Mouse (Mus musculus) kidney, postnatal 0 days (tissue): ENCODE data around the gene Maats1. TPM values are rescaled to one million over a fixed set of nuclear protein-coding genes. Genes with fewer than 3 reads are reported as not detected.

Source experiments
- ATAC-seq: fragments of 200-750 bp; cut with Nextera tagmentation; replicated peaks from 2 replicates; pipeline ENCODE4 v1.8.0; 2017; ENCODE audit warnings: low read depth, moderate number of reproducible peaks, moderate TSS enrichment, moderate library complexity; ENCODE audit not compliant: low FRiP score
- DNase-seq: peaks from one replicate; pipeline ENCODE4 v3.0.0-alpha.2; 2016; ENCODE audit warnings: low spot score
- H3K27ac ChIP-seq: fragments of 300-500 bp; sonication (generic); 2 replicates; pipeline ENCODE4 v1.5.1; 2014; ENCODE audit warnings: mild to moderate bottlenecking
- H3K27me3 ChIP-seq: fragments of 300-500 bp; sonication (generic); 2 replicates; pipeline ENCODE4 v1.6.1; 2014; ENCODE audit warnings: low read length, mixed read lengths; ENCODE audit not compliant: insufficient read depth
- H3K36me3 ChIP-seq: fragments of 300-500 bp; sonication (generic); 2 replicates; pipeline ENCODE4 v1.6.1; 2014; ENCODE audit warnings: low read length, mixed read lengths; ENCODE audit not compliant: insufficient read depth
- H3K4me1 ChIP-seq: fragments of 300-500 bp; sonication (generic); replicated peaks from 2 replicates; pipeline ENCODE4 v1.6.1; 2014; ENCODE audit warnings: antibody characterized with exemption, low read length, mixed read lengths; ENCODE audit not compliant: insufficient read depth
- H3K4me2 ChIP-seq: fragments of 300-500 bp; sonication (generic); 2 replicates; pipeline ENCODE4 v1.6.1; 2014; ENCODE audit warnings: mild to moderate bottlenecking, low read length, moderate library complexity, mixed read lengths
- H3K4me3 ChIP-seq: fragments of 300-500 bp; sonication (generic); replicated peaks from 2 replicates; pipeline ENCODE4 v1.5.1; 2014; ENCODE audit warnings: low read depth, low read length
- H3K9ac ChIP-seq: fragments of 300-500 bp; sonication (generic); 2 replicates; pipeline ENCODE4 v1.6.1; 2014; ENCODE audit warnings: low read depth, low read length
- H3K9me3 ChIP-seq: fragments of 300-500 bp; sonication (generic); replicated peaks from 2 replicates; pipeline ENCODE4 v1.6.1; 2016; ENCODE audit warnings: low read length, inconsistent platforms, mixed read lengths
- CTCF ChIP-seq: IDR thresholded peaks from 2 replicates; pipeline ENCODE4 v1.5.1; 2016; ENCODE audit warnings: antibody characterized with exemption, low read depth, mild to moderate bottlenecking, moderate library complexity
- WGBS: fragments of 180-500 bp; shearing (Covaris S2); extraction: QIAGEN DNeasy Blood & Tissue Kit; methylation state at CpG from one replicate; pipeline ENCODE4 v1.1.7; 2014; 5-methylcytosine and 5-hydroxymethylcytosine counted together
- polyA plus RNA-seq: library from polyadenylated mRNA; unstranded; fragments of >200 nt; fragmentation: Nextera tagmentation; extraction: Ambion mirVana; gene quantifications from 2 replicates; pipeline ENCODE4 v1.2.1, GENCODE M21; 2015

Gene Maats1
- polyA plus RNA-seq, 1 experiment from 2014 or later: 0.21 TPM

- Histone ChIP-seq H3K4me3 (no peak within 1 kb of the TSS), H3K4me1 (0 out of 2 replicates have a peak, but pooled peaks cover 3% of the 10 kb centered on the region), H3K4me2 (no peak within 1 kb of the TSS), H3K9me3 (no peaks in the 10 kb centered on the region), H3K36me3 (0 out of 2 replicates have a peak, but pooled peaks cover under 1% of the 10 kb centered on the region), H3K27me3 (no peaks in the 10 kb centered on the region), H3K9ac (no peak within 1 kb of the TSS), H3K27ac (no peak within 1 kb of the TSS)
- ATAC-seq (no peak), DNase-seq (no peak)
- WGBS: 36% methylated on average over 10 of the region's 10 CpGs
- TF ChIP-seq CTCF: no peak
Observed at GRCm38 (mm10) chr16:38361933-38362332, 20.0 kb upstream of the Maats1 start, which contains the start of gene Popdc2. Popdc2 (plus strand) TSS chr16:38362209.

- H3K36me3 ChIP-seq: 0 out of 2 replicates have a peak, but pooled peaks cover 6% of the 10 kb centered on the region
- 43% methylated on average over 2 of the region's 2 CpGs for whole genome bisulfite sequencing
- H3K4me2 ChIP-seq: no peak overlapping the region
- TF ChIP-seq CTCF: no peak
- no peak overlapping the region for H3K4me3 ChIP-seq
- peak; percentile 21; the same call in 1 of the 2 replicates for ATAC-seq
- no peak overlapping the region for H3K27ac ChIP-seq
- H3K9me3 ChIP-seq: no peaks in the 10 kb centered on the region
- DNase-seq: no peak
- 0 out of 2 replicates have a peak, but pooled peaks cover 3% of the 10 kb centered on the region for H3K4me1 ChIP-seq
- H3K27me3 ChIP-seq: no peaks in the 10 kb centered on the region
- no peak overlapping the region for H3K9ac ChIP-seq
Observed at GRCm38 (mm10) chr16:38360317-38360716, 18.4 kb upstream of the Maats1 start.

GRCm38 (mm10) chr16:38359857-38360256 lies 17.9 kb upstream of the Maats1 start:
- TF ChIP-seq CTCF: no peak
- no peaks in the 10 kb centered on the region for H3K27me3 ChIP-seq
- no peaks in the 10 kb centered on the region for H3K9me3 ChIP-seq
- DNase-seq (no peak), ATAC-seq (no peak)
- H3K4me3 ChIP-seq: no peak overlapping the region
- H3K36me3 ChIP-seq: 0 out of 2 replicates have a peak, but pooled peaks cover 6% of the 10 kb centered on the region
- 0 out of 2 replicates have a peak, but pooled peaks cover 3% of the 10 kb centered on the region for H3K4me1 ChIP-seq
- H3K9ac ChIP-seq: no peak overlapping the region
- WGBS: 69% methylated on average over 3 of the region's 3 CpGs
- H3K27ac ChIP-seq: no peak overlapping the region
- no peak overlapping the region for H3K4me2 ChIP-seq

GRCm38 (mm10) chr16:38359241-38359640 lies 17.3 kb upstream of the Maats1 start:
- ATAC-seq (no peak), DNase-seq (no peak)
- TF ChIP-seq CTCF: no peak
- Histone ChIP-seq H3K4me1 (0 out of 2 replicates have a peak, but pooled peaks cover 3% of the 10 kb centered on the region), H3K27me3 (no peaks in the 10 kb centered on the region), H3K4me2 (no peak overlapping the region), H3K27ac (no peak overlapping the region), H3K9me3 (no peaks in the 10 kb centered on the region), H3K4me3 (no peak overlapping the region), H3K36me3 (0 out of 2 replicates have a peak, but pooled peaks cover 6% of the 10 kb centered on the region), H3K9ac (no peak overlapping the region)
- 85% methylated on average over 2 of the region's 2 CpGs for WGBS

- Histone ChIP-seq H3K4me2 (no peak overlapping the region), H3K4me1 (0 out of 2 replicates have a peak, but pooled peaks cover 3% of the 10 kb centered on the region), H3K9me3 (no peaks in the 10 kb centered on the region), H3K27me3 (no peaks in the 10 kb centered on the region), H3K4me3 (no peak overlapping the region), H3K27ac (no peak overlapping the region), H3K36me3 (0 out of 2 replicates have a peak, but pooled peaks cover 9% of the 10 kb centered on the region), H3K9ac (no peak overlapping the region)
- ATAC-seq (no peak), DNase-seq (no peak)
- TF ChIP-seq CTCF: no peak
- 86% methylated on average over 6 of the region's 6 CpGs for WGBS
Observed at GRCm38 (mm10) chr16:38358256-38358812, 16.4 kb upstream of the Maats1 start.

GRCm38 (mm10) chr16:38354185-38354913 lies 12.4 kb upstream of the Maats1 start:
- Histone ChIP-seq H3K27ac (no peak overlapping the region), H3K4me2 (no peak overlapping the region), H3K4me1 (no peaks in the 10 kb centered on the region), H3K27me3 (no peaks in the 10 kb centered on the region), H3K9me3 (no peaks in the 10 kb centered on the region), H3K4me3 (no peak overlapping the region), H3K36me3 (peaks cover 29% of the 10 kb centered on the region; the same call in 1 of the 2 replicates), H3K9ac (no peak overlapping the region)
- no peak for TF ChIP-seq CTCF
- no peak for DNase-seq
- no peak for ATAC-seq
- 89% methylated on average over 5 of the region's 5 CpGs for WGBS
